Mouse (Mus musculus) myocyte (in vitro differentiated cells): ENCODE measurements around the gene Ptprr.

Source experiments
- CEBPB ChIP-seq: IDR thresholded peaks from 2 replicates; pipeline ENCODE4 v1.6.1; 2011; ENCODE audit warnings: mild to moderate bottlenecking, moderate library complexity; ENCODE audit not compliant: poor library complexity, insufficient read depth, severe bottlenecking
- E2F4 ChIP-seq: IDR thresholded peaks from one replicate; pipeline ENCODE4 v1.6.1; 2011; ENCODE audit warnings: mild to moderate bottlenecking, control low read depth, moderate library complexity; ENCODE audit not compliant: insufficient read depth
- MAX ChIP-seq: IDR thresholded peaks from one replicate; pipeline ENCODE4 v1.6.1; 2011; ENCODE audit warnings: low read depth, mild to moderate bottlenecking, control low read depth
- MYOD1 ChIP-seq, 3 experiments: IDR thresholded peaks; one replicate each; pipeline ENCODE4 v1.6.1; 2011; ENCODE audit warnings: control low read depth in 2 of 3, low read depth in 2 of 3, mild to moderate bottlenecking in 2 of 3, moderate library complexity in 1 of 3; ENCODE audit not compliant: insufficient read length in 2 of 3, control insufficient read depth in 1 of 3
- MYOG ChIP-seq, 3 experiments: IDR thresholded peaks; one replicate each; pipeline ENCODE4 v1.6.1; 2011; ENCODE audit warnings: control low read depth in 2 of 3, low read depth in 2 of 3, mild to moderate bottlenecking in 2 of 3; ENCODE audit not compliant: insufficient read length in 2 of 3, control insufficient read depth in 1 of 3, insufficient read depth in 1 of 3
- POLR2A ChIP-seq: IDR thresholded peaks from one replicate; pipeline ENCODE4 v1.6.1; 2011; ENCODE audit warnings: low read depth, mild to moderate bottlenecking, control low read depth, moderate library complexity; ENCODE audit not compliant: insufficient read length
- POLR2AphosphoS2 ChIP-seq: IDR thresholded peaks from one replicate; pipeline ENCODE4 v1.6.1; 2011; ENCODE audit warnings: low read depth, control low read depth; ENCODE audit not compliant: insufficient read length
- REST ChIP-seq: IDR thresholded peaks from one replicate; pipeline ENCODE4 v1.6.1; 2011; ENCODE audit warnings: mild to moderate bottlenecking, control low read depth, moderate library complexity; ENCODE audit not compliant: insufficient read depth, insufficient read length
- SRF ChIP-seq: IDR thresholded peaks from one replicate; pipeline ENCODE4 v1.6.1; 2011; ENCODE audit warnings: low read depth; ENCODE audit not compliant: control insufficient read depth, insufficient read length
- TCF12 ChIP-seq: IDR thresholded peaks from one replicate; pipeline ENCODE4 v1.6.1; 2011; ENCODE audit warnings: mild to moderate bottlenecking, control low read depth; ENCODE audit not compliant: poor library complexity, insufficient read depth, severe bottlenecking
- TCF3 ChIP-seq: IDR thresholded peaks from one replicate; pipeline ENCODE4 v1.6.1; 2011; ENCODE audit warnings: low read depth, control low read depth; ENCODE audit not compliant: insufficient read length
- USF1 ChIP-seq: IDR thresholded peaks from one replicate; pipeline ENCODE4 v1.6.1; 2011; ENCODE audit warnings: low read depth, mild to moderate bottlenecking, control low read depth, moderate library complexity

DNA sequence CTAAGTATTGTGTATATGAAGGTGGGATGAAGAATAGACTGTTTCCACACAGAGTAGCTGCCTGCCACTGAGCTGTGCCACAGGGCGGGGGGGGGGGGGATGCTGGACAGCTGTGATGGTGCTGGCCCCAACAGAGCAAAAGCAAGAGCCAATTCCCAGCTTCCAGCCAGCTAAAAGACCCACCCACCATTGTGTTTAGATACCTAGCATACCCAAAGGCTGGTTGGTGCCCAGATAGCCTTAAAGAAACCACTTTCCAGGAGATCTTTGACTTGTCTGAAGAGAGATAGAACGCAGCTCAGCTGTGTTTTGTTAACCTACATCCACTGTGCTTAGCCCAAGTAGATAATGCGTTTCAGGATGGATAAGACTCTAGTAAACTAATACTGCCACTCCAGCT lies 254.1 kb downstream of the Ptprr start:
- TF ChIP-seq USF1 (no peak), MAX (no peak), MYOD1 (IDR thresholded peaks at IDR 0.05; ENCODE audit: control insufficient read depth in 1 of 3, insufficient read length in 2 of 3, low read depth in 2 of 3) (no peak), POLR2A (no peak), TCF12 (no peak), MYOG (IDR thresholded peaks at IDR 0.05; ENCODE audit: control insufficient read depth in 1 of 3, insufficient read depth in 1 of 3, insufficient read length in 2 of 3, low read depth in 2 of 3) (no peak), CEBPB (no peak), SRF (no peak), REST (no peak), POLR2AphosphoS2 (no peak), TCF3 (no peak), E2F4 (no peak)
